Mouse (Mus musculus): ENCODE measurements around the gene Nek3. TPM values are rescaled to one million over a fixed set of nuclear protein-coding genes. Genes with fewer than 3 reads are reported as not detected.
"Not testable (repeated sequence)": the region's sequence is repeated elsewhere in the genome, so short reads cannot be mapped to it uniquely, and the experiment has no call there.

Gene Nek3
- polyA plus RNA-seq, 1 experiment from 2014 or later: 4.3 TPM

DNA sequence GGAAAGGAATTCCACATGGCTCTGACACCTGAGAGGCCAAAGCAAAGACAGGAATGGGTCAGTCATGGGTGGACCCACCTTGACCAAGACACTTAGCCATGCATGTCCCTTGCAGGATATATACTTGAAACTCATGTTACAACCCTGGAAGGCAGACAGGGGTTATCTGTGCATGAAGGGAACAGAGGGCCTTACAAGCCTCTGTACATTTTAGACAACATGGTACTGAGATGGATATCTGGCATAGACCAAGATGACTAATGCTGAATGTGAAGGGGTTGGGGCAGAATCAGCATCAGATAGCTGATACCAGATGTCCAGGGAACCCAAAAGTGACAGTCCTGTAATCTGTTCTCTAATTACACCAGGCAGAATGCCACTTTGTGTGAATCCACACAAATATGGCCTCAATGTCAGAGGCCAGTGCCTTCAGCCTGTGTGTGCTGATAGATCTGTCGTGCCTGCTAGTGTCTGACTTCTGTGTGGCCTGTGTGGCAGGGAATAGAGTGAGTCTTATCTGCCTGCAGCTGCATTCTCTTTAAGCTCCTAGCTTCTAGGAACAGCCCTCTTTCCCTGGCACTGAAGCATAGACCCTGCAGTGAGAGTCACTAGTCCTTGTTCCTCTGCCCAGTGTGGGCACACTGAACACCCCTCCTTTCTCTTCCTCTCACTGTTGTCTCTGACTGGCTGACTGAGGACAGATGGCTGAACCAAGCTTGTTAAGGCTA is 22.3 kb downstream of the Nek3 start:
- WGBS: 21% methylated on average over 1 of the region's 1 CpGs
- Histone ChIP-seq H3K4me2 (no peak overlapping the region), H3K36me3 (peaks cover 6% of the 10 kb centered on the region; the same call in 1 of the 2 replicates), H3K9me3 (replicated peaks) (no peaks in the 10 kb centered on the region), H3K27me3 (no peaks in the 10 kb centered on the region), H3K4me3 (no peak overlapping the region), H3K4me1 (replicated peaks) (0 out of 2 replicates have a peak, but pooled peaks cover 6% of the 10 kb centered on the region), H3K9ac (no peak overlapping the region), H3K27ac (peak overlapping the region; percentile 10; the same call in 1 of the 2 replicates)
- ATAC-seq (replicated peaks; ENCODE audit: insufficient number of reproducible peaks, insufficient read depth, low FRiP score, low read depth): 0 out of 2 replicates have a peak, but pooled peaks have one; percentile 39

GRCm38 (mm10) chr8:22142592-22142991 is 23.6 kb downstream of the Nek3 start:
- H3K27me3 ChIP-seq: no peaks in the 10 kb centered on the region
- 87% methylated on average over 4 of the region's 4 CpGs for WGBS
- no peak overlapping the region for H3K4me3 ChIP-seq
- H3K4me2 ChIP-seq: no peak overlapping the region
- ATAC-seq (replicated peaks; ENCODE audit: insufficient number of reproducible peaks, insufficient read depth, low FRiP score, low read depth): no peak
- H3K27ac ChIP-seq: no peak overlapping the region
- 0 out of 2 replicates have a peak, but pooled peaks cover 6% of the 10 kb centered on the region for H3K4me1 ChIP-seq (replicated peaks)
- H3K9ac ChIP-seq: no peak overlapping the region
- no peaks in the 10 kb centered on the region for H3K9me3 ChIP-seq (replicated peaks)
- no peaks in the 10 kb centered on the region for H3K36me3 ChIP-seq

DNA sequence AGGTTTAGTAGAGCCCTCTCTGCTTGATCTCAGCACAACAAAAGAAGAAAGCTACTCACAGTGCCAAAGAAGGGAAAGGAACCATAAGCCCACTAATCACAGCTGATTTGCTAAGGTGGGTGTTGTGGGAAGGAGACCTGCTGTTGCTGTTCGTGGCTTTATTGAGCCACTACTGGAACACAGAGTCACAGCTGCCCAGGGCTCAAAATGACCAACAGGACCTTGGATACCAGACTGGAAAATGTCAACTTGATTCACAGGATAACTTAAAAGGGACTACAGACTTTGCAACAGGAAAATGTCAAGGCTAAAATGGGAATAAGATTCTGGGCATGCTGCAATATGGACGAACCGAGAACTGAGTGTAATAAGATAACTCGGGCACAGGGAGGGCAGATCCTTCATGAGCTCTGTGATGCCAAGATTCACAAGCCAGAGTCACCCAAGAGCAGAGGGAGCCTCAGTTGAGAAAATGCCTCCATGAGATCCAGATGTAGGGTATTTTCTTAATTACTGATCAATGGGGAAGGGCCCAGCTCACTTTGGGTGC is 24.3 kb downstream of the Nek3 start:
- no peaks in the 10 kb centered on the region for H3K36me3 ChIP-seq
- H3K4me2 ChIP-seq: no peak overlapping the region
- H3K4me3 ChIP-seq: no peak overlapping the region
- no peak for ATAC-seq (replicated peaks; ENCODE audit: insufficient number of reproducible peaks, insufficient read depth, low FRiP score, low read depth)
- no peak overlapping the region for H3K9ac ChIP-seq
- WGBS: 72% methylated on average over 4 of the region's 4 CpGs
- H3K4me1 ChIP-seq (replicated peaks): 0 out of 2 replicates have a peak, but pooled peaks cover 6% of the 10 kb centered on the region
- H3K27me3 ChIP-seq: no peaks in the 10 kb centered on the region
- H3K9me3 ChIP-seq (replicated peaks): no peaks in the 10 kb centered on the region
- H3K27ac ChIP-seq: no peak overlapping the region

- H3K27ac ChIP-seq; ATAC-seq (replicated peaks; ENCODE audit: insufficient number of reproducible peaks, insufficient read depth, low FRiP score, low read depth); H3K4me2 ChIP-seq; H3K9ac ChIP-seq; H3K9me3 ChIP-seq (replicated peaks); H3K4me3 ChIP-seq; H3K4me1 ChIP-seq (replicated peaks); H3K27me3 ChIP-seq; H3K36me3 ChIP-seq: not testable (repeated sequence)
- 66% methylated on average over 9 of the region's 9 CpGs for WGBS
These were observed 29.8 kb downstream of the Nek3 start for GRCm38 (mm10) chr8:22136462-22136861.

DNA sequence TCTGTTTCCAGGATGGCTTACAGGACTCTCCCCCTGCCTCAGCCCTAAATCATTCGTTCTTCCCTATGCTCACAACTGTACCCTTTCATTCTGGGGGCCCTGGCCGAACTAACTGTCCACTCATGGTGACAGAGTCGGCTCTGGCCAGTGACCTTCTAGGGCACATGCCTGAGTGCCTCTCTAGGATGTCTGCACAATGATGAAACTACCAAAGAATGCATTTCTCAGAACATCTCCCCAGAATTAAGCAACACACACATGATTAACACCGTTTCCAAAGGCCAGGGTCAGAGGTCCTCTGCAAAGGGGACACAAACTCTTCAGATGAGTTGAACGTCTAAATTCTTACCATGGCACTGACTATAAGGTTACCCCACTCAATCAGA is 31.5 kb downstream of the Nek3 start:
- Histone ChIP-seq H3K4me3 (no peak overlapping the region), H3K9ac (no peak overlapping the region), H3K9me3 (replicated peaks) (no peaks in the 10 kb centered on the region), H3K27ac (no peak overlapping the region), H3K27me3 (no peaks in the 10 kb centered on the region), H3K36me3 (no peaks in the 10 kb centered on the region; the same call in 1 of the 2 replicates), H3K4me2 (no peak overlapping the region), H3K4me1 (replicated peaks) (no peaks in the 10 kb centered on the region; the same call in 1 of the 2 replicates)
- ATAC-seq (replicated peaks; ENCODE audit: insufficient number of reproducible peaks, insufficient read depth, low FRiP score, low read depth): no peak
- 76% methylated on average over 5 of the region's 5 CpGs for WGBS

- Histone ChIP-seq H3K36me3 (no peaks in the 10 kb centered on the region; the same call in 1 of the 2 replicates), H3K4me2 (no peak overlapping the region), H3K9me3 (replicated peaks) (no peaks in the 10 kb centered on the region), H3K9ac (no peak overlapping the region), H3K27ac (no peak overlapping the region), H3K4me1 (replicated peaks) (no peaks in the 10 kb centered on the region; the same call in 1 of the 2 replicates), H3K27me3 (no peaks in the 10 kb centered on the region), H3K4me3 (no peak overlapping the region)
- 81% methylated on average over 7 of the region's 7 CpGs for WGBS
- ATAC-seq (replicated peaks; ENCODE audit: insufficient number of reproducible peaks, insufficient read depth, low FRiP score, low read depth): 0 out of 2 replicates have a peak, but pooled peaks have one; percentile 18
These were observed 32.0 kb downstream of the Nek3 start for GRCm38 (mm10) chr8:22134078-22134749.

- WGBS: 81% methylated on average over 12 of the region's 12 CpGs
- H3K4me1 ChIP-seq (replicated peaks): no peaks in the 10 kb centered on the region; the same call in 1 of the 2 replicates
- no peak overlapping the region for H3K9ac ChIP-seq
- no peaks in the 10 kb centered on the region for H3K27me3 ChIP-seq
- peaks cover 9% of the 10 kb centered on the region; the same call in 1 of the 2 replicates for H3K36me3 ChIP-seq
- no peak overlapping the region for H3K4me3 ChIP-seq
- no peak for ATAC-seq (replicated peaks; ENCODE audit: insufficient number of reproducible peaks, insufficient read depth, low FRiP score, low read depth)
- H3K9me3 ChIP-seq (replicated peaks): no peaks in the 10 kb centered on the region
- H3K27ac ChIP-seq: no peak overlapping the region
- no peak overlapping the region for H3K4me2 ChIP-seq
These were observed 34.2 kb downstream of the Nek3 start for GRCm38 (mm10) chr8:22132062-22132461.

- ATAC-seq (replicated peaks; ENCODE audit: insufficient number of reproducible peaks, insufficient read depth, low FRiP score, low read depth): peak; percentile 74
- peak within 1 kb of the TSS; percentile 47 for H3K9ac ChIP-seq
- H3K9me3 ChIP-seq (replicated peaks): no peaks in the 10 kb centered on the region
- peak within 1 kb of the TSS; percentile 60 for H3K4me3 ChIP-seq
- H3K4me2 ChIP-seq: peak within 1 kb of the TSS; percentile 94
- 2% methylated on average over 29 of the region's 29 CpGs for WGBS
- no peak within 1 kb of the TSS for H3K27ac ChIP-seq
- H3K27me3 ChIP-seq: no peaks in the 10 kb centered on the region
- H3K4me1 ChIP-seq (replicated peaks): peaks cover 12% of the 10 kb centered on the region
- H3K36me3 ChIP-seq: peaks cover 9% of the 10 kb centered on the region; the same call in 1 of the 2 replicates
These were observed 41.7 kb downstream of the Nek3 start, which contains the start of gene Nek5 for GRCm38 (mm10) chr8:22124220-22125152. TSS of gene Nek5 (minus strand) at chr8:22125053.

DNA sequence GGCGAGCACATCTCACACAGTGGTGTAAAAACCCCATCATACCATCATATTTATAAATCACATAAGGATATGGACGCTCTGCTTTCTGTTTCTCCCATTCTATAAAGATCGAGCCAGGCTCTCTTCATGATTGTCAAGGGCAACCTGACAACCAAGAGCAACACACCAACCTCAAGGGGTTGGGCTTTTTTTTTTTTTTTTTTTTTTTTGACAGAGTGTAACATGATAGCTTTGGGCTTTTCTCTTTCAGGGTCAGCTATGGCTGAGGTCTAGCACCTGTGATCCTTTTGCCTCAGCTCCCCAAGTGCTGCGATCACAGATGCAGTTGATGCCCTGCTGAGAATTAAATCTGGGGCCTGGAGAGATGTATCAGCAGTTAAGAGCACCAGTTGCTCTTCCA is 59.2 kb downstream of the Nek3 start:
- Histone ChIP-seq H3K27ac (no peak overlapping the region), H3K9ac (no peak overlapping the region), H3K4me1 (replicated peaks) (no peaks in the 10 kb centered on the region), H3K9me3 (replicated peaks) (no peaks in the 10 kb centered on the region), H3K4me2 (no peak overlapping the region), H3K27me3 (no peaks in the 10 kb centered on the region), H3K4me3 (no peak overlapping the region), H3K36me3 (no peaks in the 10 kb centered on the region)
- ATAC-seq (replicated peaks; ENCODE audit: insufficient number of reproducible peaks, insufficient read depth, low FRiP score, low read depth): no peak
- 74% methylated on average over 4 of the region's 4 CpGs for WGBS

- no peak overlapping the region for H3K27ac ChIP-seq
- WGBS: 41% methylated on average over 8 of the region's 8 CpGs
- H3K27me3 ChIP-seq: no peaks in the 10 kb centered on the region
- no peaks in the 10 kb centered on the region for H3K36me3 ChIP-seq
- ATAC-seq (replicated peaks; ENCODE audit: insufficient number of reproducible peaks, insufficient read depth, low FRiP score, low read depth): no peak
- H3K4me3 ChIP-seq: no peak overlapping the region
- no peak overlapping the region for H3K4me2 ChIP-seq
- H3K4me1 ChIP-seq (replicated peaks): no peaks in the 10 kb centered on the region
- no peak overlapping the region for H3K9ac ChIP-seq
- no peaks in the 10 kb centered on the region for H3K9me3 ChIP-seq (replicated peaks)
These were observed 74.7 kb downstream of the Nek3 start for GRCm38 (mm10) chr8:22091568-22091967.
